Mouse (Mus musculus) retina, postnatal 7 days (tissue): ENCODE measurements at regions not wholly inside any gene's neighbourhood (a gene's known extent, or its start where the extent isn't known, plus 50 kb on each side); places are given as distances from the start of the nearest gene placed in this dataset.

Experiments
- DNase-seq: peaks from one replicate; pipeline ENCODE4 v3.0.0-alpha.2; 2012; ENCODE audit warnings: low read depth, low spot score

DNA sequence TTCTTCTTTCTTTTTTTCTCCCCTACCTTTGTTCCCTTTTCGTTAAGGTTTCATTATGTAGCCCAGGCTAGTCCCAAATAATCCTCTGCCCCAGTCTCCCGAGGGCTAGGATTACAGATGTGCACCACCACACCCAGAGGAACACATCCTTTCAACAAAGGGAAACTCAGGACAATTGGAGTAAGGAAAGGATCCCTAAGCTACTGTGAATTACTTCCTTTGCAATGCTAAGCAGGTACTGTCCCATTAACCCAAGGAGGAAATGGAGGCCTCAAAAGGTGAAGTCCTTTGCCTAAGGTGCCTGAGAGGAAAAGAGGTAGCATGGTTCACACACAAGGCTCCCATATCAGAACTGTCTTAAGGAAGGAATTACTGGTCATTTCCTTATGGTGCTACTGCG lies 157.2 kb downstream of the En1 start:
- no peak for DNase-seq

DNA sequence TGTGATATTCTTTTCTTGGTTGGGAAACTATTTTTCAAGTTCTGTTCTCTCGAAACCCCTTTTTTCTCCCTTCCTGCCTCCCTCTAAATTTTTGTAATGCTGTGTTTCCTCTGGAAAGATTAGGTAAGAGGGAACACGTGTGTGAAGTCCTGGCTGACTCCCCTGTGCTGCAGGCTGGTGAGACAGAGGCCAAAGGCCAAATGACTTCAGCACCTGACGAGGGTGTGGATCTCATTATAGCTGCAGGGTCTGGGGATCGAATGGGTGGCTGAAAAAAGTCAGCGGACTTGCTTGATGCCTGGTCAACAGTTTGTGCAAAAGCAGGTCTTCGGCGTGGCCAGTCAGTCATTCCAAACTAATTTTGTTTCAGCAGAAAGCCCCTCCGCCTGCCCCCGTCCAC lies 159.1 kb downstream of the En1 start:
- DNase-seq: no peak

DNA sequence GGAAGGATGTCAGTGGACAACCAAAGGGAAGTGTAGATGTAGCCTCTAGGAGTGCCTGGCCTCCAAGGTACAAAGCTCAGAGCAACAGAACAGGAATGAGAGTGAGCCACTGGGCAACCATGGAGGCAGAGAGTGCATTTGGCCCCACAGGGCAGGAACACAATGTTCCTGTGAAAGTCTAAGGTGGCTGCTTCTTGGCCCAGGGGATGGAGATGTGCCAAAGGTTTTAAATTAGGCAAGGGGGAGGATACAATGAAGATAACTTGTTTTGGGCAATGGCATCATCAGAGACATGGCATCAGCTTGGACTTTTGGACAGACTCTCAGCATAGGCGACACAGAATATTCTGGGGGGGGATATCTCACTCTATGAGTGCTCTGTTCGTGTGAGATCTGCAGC lies 160.3 kb downstream of the En1 start:
- DNase-seq: no peak

DNA sequence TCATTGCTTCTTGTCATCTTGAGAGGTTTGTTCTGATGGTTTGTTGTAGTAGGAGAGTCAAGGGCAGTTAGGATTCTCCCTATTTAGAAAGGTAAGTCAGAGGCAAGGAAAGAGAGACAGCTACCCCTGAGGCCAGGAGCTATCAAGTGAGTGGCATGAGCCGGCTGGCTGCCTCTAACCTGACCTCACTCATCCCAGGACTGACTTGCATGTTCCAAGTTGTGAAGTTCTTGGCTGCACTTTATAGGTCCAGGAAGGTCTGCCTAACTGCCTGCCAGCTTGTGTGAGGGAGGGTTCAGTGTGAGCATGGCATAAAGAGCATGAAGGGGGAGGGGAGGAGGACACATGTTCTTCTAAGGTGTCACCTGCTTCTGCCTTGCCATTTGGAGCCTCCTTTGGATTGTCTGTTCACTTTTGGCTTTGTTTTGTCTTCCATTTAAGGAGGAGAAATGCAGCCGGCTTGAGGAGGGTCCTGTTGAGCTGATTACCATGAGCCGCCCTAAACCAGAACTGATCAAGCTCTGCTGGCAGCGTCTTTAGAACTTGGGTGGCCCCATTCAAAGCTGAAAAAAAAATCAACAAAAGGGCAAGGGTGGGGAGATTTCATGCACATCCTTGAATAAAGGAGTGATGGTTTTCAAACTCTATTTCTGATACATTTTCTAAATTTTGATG lies 160.8 kb downstream of the En1 start:
- no peak for DNase-seq

DNA sequence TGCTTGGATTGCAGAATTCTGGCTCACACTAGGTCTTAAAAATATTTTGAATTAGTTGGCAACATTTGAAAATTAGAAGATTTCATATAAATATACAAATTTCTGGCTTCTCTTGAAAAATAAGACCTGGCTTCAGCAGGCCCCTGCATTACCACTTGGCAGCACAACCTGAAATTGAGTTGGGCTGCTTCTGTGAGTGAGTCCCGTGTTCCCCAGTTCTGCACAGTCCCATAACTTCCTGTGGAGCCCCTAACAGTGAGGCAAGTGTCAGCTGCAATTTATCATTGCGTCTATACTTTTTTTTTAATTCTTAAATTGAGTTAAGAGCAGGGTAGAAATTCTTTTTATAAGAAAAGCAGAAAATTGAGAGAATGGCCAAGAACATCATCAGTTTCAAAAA lies 164.8 kb downstream of the En1 start:
- DNase-seq: no peak

DNA sequence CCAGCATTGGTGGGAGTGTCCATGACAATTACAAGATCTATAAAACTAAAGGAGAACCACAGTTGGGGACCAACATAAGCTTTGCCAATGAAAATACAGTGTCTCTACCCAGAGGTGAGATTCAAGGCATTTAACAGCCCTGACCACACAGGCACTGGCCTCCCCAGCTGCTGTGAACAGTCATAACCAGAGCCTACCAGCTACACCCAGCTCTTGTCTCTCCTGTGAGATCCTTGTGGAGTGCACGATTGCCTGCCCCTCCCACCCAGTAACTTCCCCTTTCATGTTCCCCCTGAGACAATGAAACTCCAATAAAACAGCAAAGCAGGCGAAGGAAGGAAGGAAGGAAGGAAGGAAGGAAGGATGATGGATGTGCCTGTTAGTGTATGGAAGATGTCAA lies 169.1 kb downstream of the En1 start:
- no peak for DNase-seq

DNA sequence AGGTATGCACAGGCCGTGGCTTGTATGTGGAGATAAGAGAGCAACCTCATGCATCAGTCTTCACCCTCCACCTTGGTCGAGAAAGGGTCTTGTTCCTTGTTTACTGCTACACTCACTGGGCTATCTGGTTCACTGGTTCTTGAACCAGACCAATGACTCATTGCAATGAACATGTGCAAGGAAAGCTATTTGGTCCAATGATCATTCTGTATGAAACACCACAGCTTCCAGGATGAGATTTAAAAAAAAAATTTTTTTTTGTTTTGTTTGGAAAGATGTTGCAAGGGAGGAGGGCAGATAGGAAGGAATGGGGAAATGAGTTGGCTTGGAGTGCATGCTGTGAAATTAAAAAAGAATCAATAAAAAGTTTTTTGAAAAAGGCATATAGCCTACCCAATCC lies 174.7 kb downstream of the En1 start:
- no peak for DNase-seq

DNA sequence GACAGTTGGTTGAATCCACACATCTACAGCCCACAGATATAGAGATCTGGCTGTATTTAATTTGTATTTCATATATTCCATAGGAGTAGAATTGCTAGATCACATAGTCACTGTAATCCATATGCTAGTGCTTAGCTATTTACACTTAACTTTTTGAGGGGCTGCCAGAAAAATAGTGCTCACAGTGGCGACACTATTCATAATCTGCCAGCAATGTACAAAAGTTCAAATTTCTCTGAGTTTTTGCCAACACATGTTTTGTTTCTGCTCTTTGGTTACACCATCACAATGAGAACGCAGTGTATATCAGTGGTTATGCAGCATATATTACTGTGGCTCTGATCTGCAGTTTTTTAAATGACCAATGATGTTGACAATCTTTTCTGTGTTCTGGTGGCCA lies 175.2 kb downstream of the En1 start:
- no peak for DNase-seq

DNA sequence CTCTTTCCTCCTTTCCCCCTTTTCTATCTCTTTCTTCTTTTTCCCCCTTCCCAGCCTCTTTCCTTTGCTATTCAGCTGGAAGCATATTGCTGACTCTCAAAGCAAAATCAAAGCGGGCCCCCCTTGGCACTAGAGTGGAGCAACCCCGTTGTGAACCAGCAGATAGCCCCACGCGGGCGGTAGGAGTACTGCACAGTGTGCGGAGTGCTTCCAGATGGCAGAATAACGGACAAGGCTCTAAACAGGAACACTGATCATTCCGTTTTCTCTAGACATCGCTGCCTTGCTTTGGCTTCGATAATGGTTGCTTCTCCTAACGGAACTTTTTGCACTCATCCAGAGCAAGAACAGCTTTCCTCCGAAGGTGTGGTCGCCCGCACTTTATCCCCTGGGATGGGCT lies 193.0 kb downstream of the En1 start:
- DNase-seq: no peak

DNA sequence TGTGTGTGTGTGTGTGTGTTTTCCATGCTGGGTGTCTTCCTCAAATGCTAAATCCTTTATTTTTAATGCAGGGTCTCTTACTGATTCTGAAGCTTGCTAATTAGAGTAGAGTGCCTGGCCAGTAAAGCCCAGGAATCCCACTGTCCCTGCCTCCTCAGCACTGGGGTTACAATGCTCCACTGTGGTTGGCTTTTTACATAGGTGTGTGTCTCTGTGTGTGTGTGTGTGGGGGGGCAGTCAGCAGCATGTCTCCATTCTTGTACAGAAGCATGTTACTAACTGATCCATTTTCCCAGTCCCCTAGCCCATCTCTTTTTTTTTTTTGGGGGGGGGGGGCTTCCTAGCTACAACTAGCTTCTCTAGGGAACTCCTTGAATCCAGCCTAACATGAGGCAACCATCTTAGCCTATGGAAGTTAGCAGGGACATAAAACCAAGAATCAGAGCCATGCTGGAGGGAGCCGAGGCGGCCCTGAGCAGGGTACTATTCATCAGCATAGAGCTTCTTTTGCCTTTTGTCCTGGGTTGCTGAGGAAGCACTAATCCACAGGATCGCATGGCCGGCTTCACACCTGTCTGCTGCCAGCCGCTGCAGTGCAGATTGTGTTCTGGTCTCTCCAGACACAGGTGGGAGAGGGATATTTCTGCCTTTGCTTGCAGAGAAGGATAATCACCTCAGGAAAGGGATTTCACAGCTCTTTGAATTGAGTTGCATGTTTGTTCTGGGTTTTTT lies 199.2 kb downstream of the En1 start:
- no peak for DNase-seq

DNA sequence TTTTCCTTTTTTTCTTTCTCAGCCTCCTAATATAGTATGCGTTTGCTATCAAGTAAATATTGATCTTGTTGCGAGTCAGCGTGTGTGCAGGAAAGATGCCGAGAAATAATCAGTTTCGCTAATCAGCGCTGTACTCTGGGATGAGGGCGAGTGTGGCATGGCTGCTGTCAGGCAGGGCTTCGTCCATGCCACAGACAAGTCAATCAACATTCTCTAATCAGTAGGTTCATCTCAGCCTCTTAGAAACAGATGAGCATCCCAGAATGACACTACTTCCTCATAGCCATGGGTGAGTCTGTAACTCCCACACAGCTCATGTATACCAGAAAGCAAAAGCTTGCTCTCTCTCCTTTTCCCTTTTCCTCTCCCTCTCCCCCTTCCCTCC lies 199.8 kb downstream of the En1 start:
- no peak for DNase-seq

DNA sequence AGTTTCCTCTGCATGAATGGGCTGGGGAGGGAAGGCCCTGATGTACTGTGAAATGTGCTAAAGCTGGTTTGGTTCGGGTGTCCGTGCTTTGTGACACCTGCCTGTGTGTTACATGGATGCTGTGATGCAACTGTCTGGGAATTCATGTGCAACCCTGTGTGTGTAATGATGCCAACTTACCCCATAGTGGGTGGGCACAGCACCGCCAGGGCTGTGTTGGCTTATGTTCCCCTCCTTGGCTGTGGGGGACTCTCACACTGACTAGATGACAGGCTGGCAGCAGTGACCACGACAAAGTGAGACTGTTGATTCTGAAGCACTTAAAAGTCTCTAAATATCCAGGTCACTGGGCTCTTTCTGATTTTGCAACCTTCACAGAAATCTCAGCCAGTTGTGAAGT lies 212.2 kb downstream of the En1 start:
- DNase-seq: no peak

DNA sequence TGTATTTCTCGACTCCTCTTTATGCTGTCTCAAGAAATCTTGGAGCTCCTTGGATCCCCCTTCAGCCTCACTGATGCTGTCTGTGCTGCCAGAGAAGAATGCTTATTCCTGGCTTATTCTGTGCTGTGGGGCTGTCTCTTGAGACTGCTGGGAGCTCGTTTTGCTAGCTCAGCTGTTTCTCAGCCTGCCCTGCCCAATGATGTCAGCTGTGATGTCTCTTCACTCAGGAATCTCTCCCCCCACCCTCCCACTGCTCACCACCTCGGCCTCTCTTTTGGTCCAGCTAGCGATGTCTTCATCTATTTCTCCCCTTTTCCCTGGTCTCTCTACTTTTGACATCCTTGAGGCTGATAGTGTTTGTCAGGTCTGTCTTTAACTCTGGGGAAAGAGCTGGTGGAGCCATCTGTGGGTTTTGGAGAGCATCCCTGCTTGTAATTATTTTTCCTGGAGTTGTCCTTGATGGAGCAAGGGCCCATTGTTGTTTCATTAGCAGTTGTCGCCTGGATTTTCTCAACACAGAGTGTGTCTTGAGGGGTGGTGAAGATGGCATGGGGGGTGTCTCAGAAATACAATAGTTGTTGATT lies 214.1 kb downstream of the En1 start:
- no peak for DNase-seq

DNA sequence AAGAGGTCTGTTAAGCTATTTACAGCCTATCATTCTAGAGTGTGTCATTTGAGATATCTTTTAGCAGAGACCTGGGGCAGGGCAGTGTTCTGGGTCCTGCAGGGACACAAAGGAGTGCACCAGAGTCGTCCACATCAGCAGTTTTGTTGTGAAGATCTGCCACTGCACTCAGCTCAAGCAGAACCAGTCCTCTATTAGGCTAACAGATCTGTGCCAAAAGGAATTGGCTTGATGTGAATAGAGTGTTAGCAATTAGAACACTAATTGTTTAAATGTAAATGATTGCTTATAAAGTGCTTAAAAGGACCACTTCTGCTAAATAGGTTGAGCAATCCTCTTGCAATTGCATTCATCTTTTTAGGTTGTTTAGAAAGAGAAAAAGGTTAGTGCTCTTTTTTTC lies 215.3 kb downstream of the En1 start:
- DNase-seq: no peak

DNA sequence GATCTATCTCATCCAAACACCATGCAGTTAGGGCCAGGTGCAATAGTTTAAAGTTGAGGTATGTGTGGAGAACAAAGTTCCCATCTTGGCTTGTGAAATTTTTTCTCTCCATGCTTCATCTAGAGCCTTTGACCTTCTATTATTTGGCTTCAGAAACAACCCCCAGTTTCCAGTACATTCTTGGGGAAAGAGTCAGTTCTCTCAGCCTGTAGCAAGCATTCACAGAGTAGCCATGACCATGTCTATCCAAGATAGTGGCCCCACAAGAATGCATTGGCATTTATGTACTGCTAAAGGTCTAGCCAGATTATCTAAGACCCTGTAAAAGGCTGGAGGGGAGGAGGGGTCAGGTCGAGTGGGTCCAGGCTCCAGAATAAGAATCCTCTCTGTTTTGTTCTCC lies 229.8 kb downstream of the En1 start:
- DNase-seq: no peak

DNA sequence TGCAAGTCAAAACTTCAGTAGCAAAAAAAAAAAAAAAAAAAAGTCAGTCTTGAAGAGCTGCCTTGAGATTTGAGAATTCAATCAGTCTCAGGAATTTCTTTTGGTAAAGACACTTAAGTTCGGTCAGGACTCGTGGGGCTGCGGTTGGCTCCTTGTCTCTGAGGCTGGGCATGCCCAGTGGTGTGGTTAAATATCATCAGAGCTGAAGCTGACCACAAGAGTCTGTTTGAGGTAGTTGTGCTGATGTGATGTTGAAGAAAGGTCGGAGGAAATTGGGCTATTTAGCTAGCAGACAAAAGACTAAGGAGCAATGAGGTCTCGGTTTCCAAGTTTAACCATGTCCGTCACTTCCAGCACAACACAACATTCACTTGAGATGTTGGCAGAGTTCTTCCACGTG lies 240.4 kb downstream of the En1 start:
- DNase-seq: no peak

DNA sequence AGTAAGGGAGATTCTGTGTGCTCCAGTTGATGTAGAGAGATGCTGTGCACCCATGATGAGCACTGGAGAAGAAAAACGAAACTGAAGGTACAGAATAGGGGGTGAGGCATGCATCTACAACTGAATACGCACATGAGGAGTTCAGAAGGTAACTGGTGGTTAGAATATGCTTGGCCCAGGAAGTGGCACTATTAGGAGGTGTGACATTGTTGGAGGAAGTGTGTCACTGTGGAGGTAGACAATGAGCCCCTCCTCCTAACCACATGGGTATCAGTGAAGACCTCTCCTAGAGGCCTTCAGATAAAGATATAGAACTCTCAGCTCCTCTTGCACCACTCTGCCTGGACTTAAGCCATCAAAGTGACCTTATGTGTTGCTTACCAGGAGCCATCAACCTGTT lies 243.9 kb downstream of the En1 start:
- no peak for DNase-seq

DNA sequence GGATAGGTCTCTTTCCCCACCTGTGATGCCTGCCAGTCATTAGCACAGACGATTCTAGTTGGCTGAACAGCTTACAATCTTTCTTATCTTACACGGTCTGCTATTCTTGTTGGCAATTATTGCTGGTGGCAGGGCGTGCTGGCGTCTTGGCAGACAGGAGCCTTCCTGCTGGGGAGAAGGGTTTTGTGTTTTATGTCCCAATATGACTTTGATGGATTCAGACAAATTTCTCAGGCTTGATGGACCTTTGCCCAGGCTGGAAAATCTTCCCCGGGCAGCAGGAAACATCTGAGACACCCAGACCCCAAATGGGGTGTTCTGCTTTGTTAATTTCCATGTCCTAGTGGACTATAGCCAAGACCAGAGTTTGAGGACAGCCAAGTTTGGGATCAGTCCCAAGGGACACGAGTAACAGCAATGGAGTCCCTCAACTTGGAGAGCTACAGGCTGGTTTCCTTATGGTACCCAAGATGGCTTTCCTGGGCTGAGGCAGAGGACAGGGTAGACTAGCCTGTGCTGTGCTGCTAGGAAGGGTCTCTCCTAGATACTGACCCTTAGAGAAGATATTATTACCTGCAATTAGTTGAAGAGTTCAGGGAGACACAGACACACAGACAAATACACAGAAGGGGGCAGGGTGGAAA lies 249.8 kb downstream of the En1 start:
- DNase-seq: no peak

DNA sequence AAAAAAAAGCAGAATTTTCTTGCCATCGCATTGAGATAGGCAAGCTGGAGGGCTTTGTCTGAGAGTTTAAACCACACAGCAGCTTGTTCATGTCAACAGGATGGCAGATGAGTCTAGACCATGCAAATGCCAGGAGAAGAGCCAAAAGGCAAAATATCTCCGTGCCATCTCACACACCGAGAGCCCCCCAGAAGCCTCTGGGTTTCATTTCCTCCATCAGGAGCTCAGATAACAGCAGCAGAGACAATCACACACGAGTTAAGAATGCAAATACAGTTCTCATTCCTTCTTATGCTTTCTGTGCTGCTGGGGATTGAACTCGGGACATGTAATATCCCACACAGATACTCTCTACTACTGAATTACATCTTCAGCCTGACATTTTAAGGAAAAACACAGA lies 255.3 kb downstream of the En1 start:
- no peak for DNase-seq

DNA sequence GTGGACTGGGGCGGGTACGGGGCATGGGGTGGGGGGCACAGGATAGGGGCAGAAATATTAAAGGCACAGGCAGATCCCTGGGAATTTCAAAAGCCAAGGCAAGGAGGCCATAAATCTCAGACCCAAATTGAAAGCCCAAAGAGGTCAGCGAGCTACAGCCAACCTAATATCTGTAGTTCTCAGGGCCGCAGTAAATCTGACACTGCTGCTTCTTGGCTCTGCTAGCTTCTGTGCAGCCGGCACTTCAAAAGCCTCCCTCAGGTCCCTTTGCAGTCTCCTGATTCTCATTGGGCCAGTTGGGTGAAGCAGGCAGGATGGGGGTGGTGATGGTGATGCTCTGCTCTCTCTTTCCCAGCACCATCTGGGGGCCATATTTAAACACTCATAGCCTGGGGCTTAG lies 257.3 kb downstream of the En1 start:
- DNase-seq: no peak

DNA sequence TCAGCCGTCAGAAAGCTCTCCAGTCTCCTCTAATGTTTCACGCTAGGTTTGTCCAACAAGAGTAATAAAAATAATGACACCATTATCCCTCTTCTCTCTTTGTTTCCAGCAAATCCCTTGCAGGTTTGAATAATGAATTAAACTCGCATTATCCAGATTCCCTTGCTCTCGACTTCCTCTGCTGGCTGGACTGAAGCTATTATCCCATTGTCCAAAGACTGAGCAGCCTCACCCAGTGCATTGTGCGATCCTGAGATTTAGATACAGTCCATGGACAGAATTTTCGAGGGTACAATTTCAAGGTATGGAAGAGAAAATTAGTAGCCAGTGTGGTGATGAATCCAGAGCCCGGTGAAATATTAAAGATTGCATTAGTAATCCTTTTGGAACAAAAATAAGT lies 270.3 kb downstream of the En1 start:
- DNase-seq: no peak

DNA sequence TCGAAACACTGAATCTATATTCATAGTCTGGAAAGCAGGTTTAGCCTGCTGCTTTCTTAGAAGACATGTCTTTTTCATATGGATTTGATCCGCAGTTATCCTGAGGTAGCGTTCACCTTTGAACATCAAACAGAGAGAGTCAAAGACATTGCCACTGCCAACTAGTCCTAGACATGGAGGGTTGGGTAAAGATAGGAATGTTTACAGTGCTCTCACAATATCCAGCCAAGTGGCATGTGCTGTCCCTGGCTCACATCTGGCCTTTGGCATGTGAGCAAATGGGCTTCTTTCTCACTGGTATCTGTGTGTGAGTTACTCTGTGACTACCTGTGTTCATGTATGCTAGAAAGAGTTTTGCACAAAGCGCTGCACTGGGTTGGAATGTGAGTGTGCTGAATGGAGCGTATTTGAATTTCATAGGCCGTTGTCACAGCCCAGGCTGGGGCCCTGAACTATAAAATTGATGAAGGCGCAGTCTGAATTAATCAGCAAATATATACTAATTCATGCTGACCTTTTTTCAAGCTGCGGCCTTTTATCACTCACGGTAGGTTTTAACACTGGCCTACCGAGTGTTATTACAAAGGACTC lies 280.8 kb downstream of the En1 start:
- DNase-seq: no peak

DNA sequence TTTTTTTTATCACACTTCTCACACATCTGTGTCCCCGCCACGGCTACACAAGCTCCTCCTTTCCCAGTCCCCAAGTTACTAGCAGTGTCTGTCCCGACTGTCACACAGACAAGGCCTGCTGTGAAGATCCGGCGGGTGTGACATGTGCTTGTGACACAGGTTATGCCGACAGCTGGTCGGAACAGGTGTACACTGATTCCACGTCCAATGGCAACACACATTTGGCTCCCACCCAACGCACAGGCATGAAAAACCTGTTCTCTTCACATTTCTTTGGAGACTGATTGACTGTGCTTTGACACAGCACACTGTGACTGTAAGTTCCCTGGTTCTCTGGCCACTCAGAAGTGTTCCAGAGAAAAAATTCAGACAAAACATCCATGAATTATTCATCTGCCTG lies 281.4 kb downstream of the En1 start:
- DNase-seq: no peak
